Mouse (Mus musculus) hindbrain, embryonic 14.5 days (tissue): Measurements from ENCODE around the gene Itpr3. TPM values are rescaled to one million over a fixed set of nuclear protein-coding genes. Genes with fewer than 3 reads are reported as not detected.

ENCODE experiments used
- ATAC-seq: fragments of 200-750 bp; cut with Nextera tagmentation; 2 replicates; pipeline ENCODE4 v1.8.0; 2017; ENCODE audit warnings: moderate number of reproducible peaks, mild to moderate bottlenecking, moderate TSS enrichment, moderate library complexity; ENCODE audit not compliant: low FRiP score
- DNase-seq: peaks from one replicate; pipeline ENCODE4 v3.0.0-alpha.2; 2015; ENCODE audit warnings: low spot score
- H3K27ac ChIP-seq: fragments of 300-500 bp; sonication (generic); 2 replicates; pipeline ENCODE4 v1.5.1; 2014; ENCODE audit warnings: mild to moderate bottlenecking, moderate library complexity
- H3K27me3 ChIP-seq: fragments of 300-500 bp; sonication (generic); 2 replicates; pipeline ENCODE4 v1.6.1; 2014; ENCODE audit warnings: mild to moderate bottlenecking, low read length, mixed read lengths; ENCODE audit not compliant: control insufficient read depth, insufficient read depth
- H3K36me3 ChIP-seq: fragments of 300-500 bp; sonication (generic); replicated peaks from 2 replicates; pipeline ENCODE4 v1.6.1; 2014; ENCODE audit not compliant: control insufficient read depth, insufficient read depth
- H3K4me1 ChIP-seq: fragments of 300-500 bp; sonication (generic); replicated peaks from 2 replicates; pipeline ENCODE4 v1.6.1; 2014; ENCODE audit warnings: antibody characterized with exemption, low read length, mixed read lengths; ENCODE audit not compliant: control insufficient read depth, insufficient read depth
- H3K4me2 ChIP-seq: fragments of 300-500 bp; sonication (generic); replicated peaks from 2 replicates; pipeline ENCODE4 v1.6.1; 2014; ENCODE audit warnings: mild to moderate bottlenecking, moderate library complexity
- H3K4me3 ChIP-seq: fragments of 300-500 bp; sonication (generic); replicated peaks from 2 replicates; pipeline ENCODE4 v1.5.1; 2014; ENCODE audit warnings: mild to moderate bottlenecking, low read length
- H3K9ac ChIP-seq: fragments of 300-500 bp; sonication (generic); 2 replicates; pipeline ENCODE4 v1.6.1; 2014
- H3K9me3 ChIP-seq: fragments of 300-500 bp; sonication (generic); 2 replicates; pipeline ENCODE4 v1.6.1; 2016; ENCODE audit warnings: low read length; ENCODE audit not compliant: control insufficient read depth
- WGBS: fragments of 180-500 bp; shearing (Covaris S2); extraction: QIAGEN DNeasy Blood & Tissue Kit; methylation state at CpG from one replicate; pipeline ENCODE4 v1.1.7; 2014; 5-methylcytosine and 5-hydroxymethylcytosine counted together
- polyA plus RNA-seq: library from polyadenylated mRNA; unstranded; fragments of >200 nt; fragmentation: Nextera tagmentation; extraction: Ambion mirVana; gene quantifications from 2 replicates; pipeline ENCODE4 v1.2.1, GENCODE M21; 2014

The Itpr3 gene
- polyA plus RNA-seq, 1 experiment from 2014 or later: 1.8 TPM

DNA sequence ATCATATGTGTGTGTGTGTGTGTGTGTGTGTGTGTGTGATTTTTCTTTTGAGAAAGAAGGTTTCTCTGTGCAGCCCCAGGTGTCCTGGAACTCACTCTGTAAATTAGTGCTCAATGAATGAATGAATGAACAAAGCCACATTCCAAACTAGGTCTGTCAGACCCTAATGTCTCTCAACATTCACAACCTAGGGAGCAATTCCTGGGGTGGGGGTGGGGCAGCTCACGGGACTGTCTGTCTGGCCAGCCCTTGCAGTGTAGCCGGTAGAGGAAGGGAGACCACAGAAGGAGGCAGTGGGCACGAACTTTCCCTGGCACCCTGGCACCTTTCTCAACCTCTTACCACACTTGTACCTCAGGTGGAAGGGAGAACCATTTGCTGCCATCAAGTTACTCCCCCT, 77.6 kb downstream of the Itpr3 start:
- ATAC-seq (no peak), DNase-seq (no peak)
- H3K4me2 ChIP-seq: no peak overlapping the region
- H3K36me3 ChIP-seq: no peaks in the 10 kb centered on the region
- no peak overlapping the region for H3K4me3 ChIP-seq
- peaks cover 43% of the 10 kb centered on the region for H3K4me1 ChIP-seq
- 43% methylated on average over 3 of the region's 3 CpGs for WGBS
- no peak overlapping the region for H3K9ac ChIP-seq
- H3K27ac ChIP-seq: no peak overlapping the region
- H3K27me3 ChIP-seq: 0 out of 2 replicates have a peak, but pooled peaks cover 3% of the 10 kb centered on the region
- no peaks in the 10 kb centered on the region for H3K9me3 ChIP-seq

DNA sequence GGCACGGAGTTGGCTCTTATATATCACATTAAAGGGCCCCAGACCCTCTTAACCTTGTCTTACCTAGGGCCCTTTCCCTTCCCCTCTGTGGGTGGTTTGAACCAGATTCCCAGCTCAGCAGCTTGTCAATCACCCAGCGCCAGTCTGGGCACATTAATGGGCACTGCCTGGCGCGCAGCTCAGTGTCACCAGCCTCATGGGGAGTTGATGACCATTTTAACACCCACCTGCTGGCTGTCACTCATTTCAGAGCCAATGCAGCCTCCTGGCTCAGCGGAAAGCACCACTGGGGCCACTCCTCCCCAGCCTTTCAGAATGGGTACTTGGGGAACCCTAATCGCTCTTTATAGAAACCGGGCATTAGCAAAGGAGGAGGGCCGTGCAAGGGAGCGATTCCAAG, 81.3 kb downstream of the Itpr3 start:
- WGBS: 45% methylated on average over 9 of the region's 9 CpGs
- H3K4me3 ChIP-seq: no peak overlapping the region
- DNase-seq (no peak), ATAC-seq (no peak)
- H3K4me1 ChIP-seq: peaks cover 28% of the 10 kb centered on the region
- H3K9ac ChIP-seq: no peak overlapping the region
- H3K9me3 ChIP-seq: no peaks in the 10 kb centered on the region
- H3K27me3 ChIP-seq: 0 out of 2 replicates have a peak, but pooled peaks cover 3% of the 10 kb centered on the region
- H3K27ac ChIP-seq: no peak overlapping the region
- H3K4me2 ChIP-seq: no peak overlapping the region
- no peaks in the 10 kb centered on the region for H3K36me3 ChIP-seq

DNA sequence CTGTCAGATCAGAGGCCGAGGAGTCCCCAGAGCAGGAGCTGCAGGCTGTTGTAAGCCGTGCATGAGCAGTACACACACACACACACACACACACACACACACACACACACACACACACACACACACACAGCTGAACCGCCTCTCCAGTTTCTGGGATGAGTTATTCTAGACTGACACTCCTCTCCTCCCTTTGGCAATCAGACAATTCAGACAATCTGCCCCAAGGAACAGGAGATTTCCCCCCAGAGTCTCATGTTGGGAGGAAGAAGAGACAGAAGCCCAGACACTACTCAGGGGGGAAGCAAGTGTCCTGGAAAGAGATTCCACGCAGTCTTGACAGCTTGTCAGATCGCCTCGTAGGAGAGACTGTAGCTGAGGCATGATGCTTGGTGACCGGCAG, 82.2 kb downstream of the Itpr3 start:
- Histone ChIP-seq H3K9ac (no peak overlapping the region), H3K4me1 (peaks cover 27% of the 10 kb centered on the region), H3K4me2 (no peak overlapping the region), H3K9me3 (no peaks in the 10 kb centered on the region), H3K27me3 (0 out of 2 replicates have a peak, but pooled peaks cover 3% of the 10 kb centered on the region), H3K27ac (peak overlapping the region; percentile 60), H3K4me3 (no peak overlapping the region), H3K36me3 (no peaks in the 10 kb centered on the region)
- ATAC-seq: no peak
- 26% methylated on average over 7 of the region's 7 CpGs for WGBS
- DNase-seq: no peak

DNA sequence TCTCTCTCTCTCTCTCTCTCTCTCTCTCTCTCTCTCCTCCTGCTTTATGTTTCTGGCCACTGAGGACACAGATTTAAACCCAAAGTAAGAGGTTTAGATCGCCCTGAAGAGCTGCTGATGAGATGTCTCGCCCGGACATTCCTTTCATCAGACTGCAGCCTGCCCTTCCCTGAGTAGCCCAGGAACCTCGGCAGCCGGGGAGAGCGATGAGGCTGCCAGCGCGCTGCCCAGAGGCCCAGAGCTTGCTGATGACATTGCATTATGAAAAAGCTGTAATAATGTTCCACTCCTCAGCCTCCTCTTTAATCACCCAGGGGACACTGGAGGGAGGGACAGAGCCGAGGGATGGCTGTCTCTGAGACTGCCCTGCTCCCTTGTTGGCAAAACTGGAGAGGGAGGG, 83.2 kb downstream of the Itpr3 start:
- Histone ChIP-seq H3K36me3 (no peaks in the 10 kb centered on the region), H3K4me2 (no peak overlapping the region), H3K27ac (peak overlapping the region; percentile 60; the same call in 1 of the 2 replicates), H3K9ac (0 out of 2 replicates have a peak overlapping the region, but pooled peaks have one; percentile 5), H3K4me3 (no peak overlapping the region), H3K4me1 (peaks cover 27% of the 10 kb centered on the region), H3K27me3 (no peaks in the 10 kb centered on the region), H3K9me3 (no peaks in the 10 kb centered on the region)
- 29% methylated on average over 9 of the region's 9 CpGs for WGBS
- DNase-seq: no peak
- ATAC-seq: no peak

DNA sequence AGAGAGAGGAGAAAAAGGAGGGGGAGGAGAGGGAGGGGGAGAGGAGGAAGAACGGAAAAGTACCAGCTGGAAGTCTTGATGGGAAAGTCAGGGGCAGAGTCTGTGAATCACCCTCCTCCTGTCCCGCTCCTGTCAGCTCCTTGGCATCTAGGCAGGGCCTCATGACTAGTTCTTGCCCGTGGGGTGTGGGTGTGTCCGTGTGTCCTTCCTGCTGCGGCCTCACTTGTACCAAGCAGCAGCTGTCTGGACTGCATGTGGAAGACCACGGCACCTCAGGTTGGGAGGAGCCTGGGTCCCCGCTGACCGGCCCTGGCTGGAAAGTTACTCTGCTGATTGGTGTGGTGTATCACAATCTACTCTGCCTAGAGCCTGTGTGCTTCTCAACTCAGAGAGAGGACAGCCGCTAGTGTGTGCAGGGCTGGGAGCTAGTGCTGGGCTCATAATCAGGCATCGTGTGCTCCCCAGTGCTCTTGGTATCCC, 84.9 kb downstream of the Itpr3 start:
- no peaks in the 10 kb centered on the region for H3K9me3 ChIP-seq
- no peak overlapping the region for H3K27ac ChIP-seq
- no peak overlapping the region for H3K9ac ChIP-seq
- no peaks in the 10 kb centered on the region for H3K36me3 ChIP-seq
- no peak overlapping the region for H3K4me2 ChIP-seq
- WGBS: 49% methylated on average over 10 of the region's 10 CpGs
- H3K27me3 ChIP-seq: no peaks in the 10 kb centered on the region
- peaks cover 38% of the 10 kb centered on the region for H3K4me1 ChIP-seq
- H3K4me3 ChIP-seq: no peak overlapping the region
- ATAC-seq (no peak), DNase-seq (no peak)

DNA sequence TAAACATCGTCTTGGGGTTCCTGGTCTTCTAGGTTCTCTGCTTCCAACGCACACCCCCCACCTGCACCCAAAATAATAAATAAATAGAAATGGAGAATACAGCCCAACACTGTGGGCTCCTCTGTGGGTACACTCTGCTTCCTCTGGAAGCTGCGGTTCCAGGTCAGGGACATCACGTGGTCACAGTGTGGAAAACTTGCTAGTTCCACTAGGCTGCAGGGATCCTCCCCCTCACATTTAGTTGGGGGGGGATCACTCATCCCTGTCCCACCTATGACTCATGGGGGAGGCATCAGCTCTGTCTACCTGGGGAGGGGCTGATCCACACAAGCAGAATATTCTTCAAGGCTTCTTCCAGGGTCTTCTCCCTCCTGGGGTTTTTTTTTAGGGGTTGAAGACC, 87.0 kb downstream of the Itpr3 start:
- Histone ChIP-seq H3K4me1 (peaks cover 35% of the 10 kb centered on the region), H3K9me3 (no peaks in the 10 kb centered on the region), H3K27ac (no peak overlapping the region), H3K27me3 (no peaks in the 10 kb centered on the region), H3K4me3 (no peak overlapping the region), H3K36me3 (no peaks in the 10 kb centered on the region), H3K9ac (no peak overlapping the region), H3K4me2 (no peak overlapping the region)
- no peak for ATAC-seq
- no peak for DNase-seq
- WGBS: 71% methylated on average over 4 of the region's 4 CpGs

DNA sequence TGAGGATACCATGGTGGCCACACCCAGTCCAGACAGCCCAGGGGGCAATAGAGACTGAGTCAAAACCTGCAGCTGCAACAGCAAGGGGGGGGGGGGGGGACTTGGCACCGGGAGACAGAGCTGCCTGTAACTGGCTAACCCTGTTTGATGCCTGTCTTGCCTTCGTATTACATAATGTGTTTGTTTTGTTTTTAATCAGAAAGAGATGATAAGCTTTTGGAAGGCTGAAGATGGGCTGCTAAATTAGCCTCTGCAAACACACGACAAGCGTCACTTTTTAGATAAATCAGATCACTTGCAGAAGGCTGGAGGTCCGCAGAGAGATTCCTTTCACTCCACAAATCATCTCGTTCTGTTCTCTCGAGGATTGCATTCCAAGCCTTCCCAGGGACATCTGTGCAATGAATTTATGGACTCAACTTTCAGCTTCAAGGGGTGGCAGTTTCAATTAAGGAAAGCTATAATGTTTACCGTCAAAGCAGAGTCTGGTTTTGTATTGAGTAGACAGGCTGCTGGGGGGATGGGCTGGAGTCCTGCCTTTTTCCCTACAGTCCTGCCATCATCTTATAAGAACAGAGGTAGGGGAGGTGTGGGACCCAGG, 89.3 kb downstream of the Itpr3 start:
- H3K27ac ChIP-seq: no peak overlapping the region
- peaks cover 30% of the 10 kb centered on the region for H3K4me1 ChIP-seq
- no peak overlapping the region for H3K4me2 ChIP-seq
- H3K9me3 ChIP-seq: no peaks in the 10 kb centered on the region
- 21% methylated on average over 8 of the region's 8 CpGs for WGBS
- DNase-seq: no peak
- H3K9ac ChIP-seq: no peak overlapping the region
- H3K4me3 ChIP-seq: no peak overlapping the region
- no peaks in the 10 kb centered on the region for H3K27me3 ChIP-seq
- no peak for ATAC-seq
- no peaks in the 10 kb centered on the region for H3K36me3 ChIP-seq

DNA sequence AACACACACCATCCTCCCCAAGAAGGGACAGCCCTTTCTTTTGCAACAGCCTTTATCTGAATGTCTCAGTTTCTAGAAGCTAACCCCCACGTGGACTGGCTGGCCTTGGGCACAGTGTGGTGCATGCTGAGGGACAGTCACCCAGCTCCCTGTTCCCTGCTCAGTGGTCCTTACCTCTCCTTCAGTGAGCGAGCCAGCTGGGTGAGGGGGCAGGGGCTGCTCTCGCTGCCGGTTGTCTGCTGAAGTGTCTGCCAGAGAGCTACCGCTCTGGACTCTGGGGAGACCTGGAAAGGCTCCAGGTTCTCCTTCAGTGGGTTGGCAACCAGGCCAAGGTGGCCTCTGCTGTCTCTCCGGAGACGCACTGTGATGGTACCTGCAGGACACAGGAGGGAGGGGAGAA, 93.8 kb downstream of the Itpr3 start:
- Histone ChIP-seq H3K27me3 (no peaks in the 10 kb centered on the region), H3K4me2 (no peak overlapping the region), H3K27ac (no peak overlapping the region), H3K9ac (no peak overlapping the region), H3K4me1 (peaks cover 29% of the 10 kb centered on the region), H3K9me3 (no peaks in the 10 kb centered on the region), H3K4me3 (no peak overlapping the region), H3K36me3 (no peaks in the 10 kb centered on the region)
- DNase-seq (no peak), ATAC-seq (no peak)
- 53% methylated on average over 7 of the region's 7 CpGs for WGBS

DNA sequence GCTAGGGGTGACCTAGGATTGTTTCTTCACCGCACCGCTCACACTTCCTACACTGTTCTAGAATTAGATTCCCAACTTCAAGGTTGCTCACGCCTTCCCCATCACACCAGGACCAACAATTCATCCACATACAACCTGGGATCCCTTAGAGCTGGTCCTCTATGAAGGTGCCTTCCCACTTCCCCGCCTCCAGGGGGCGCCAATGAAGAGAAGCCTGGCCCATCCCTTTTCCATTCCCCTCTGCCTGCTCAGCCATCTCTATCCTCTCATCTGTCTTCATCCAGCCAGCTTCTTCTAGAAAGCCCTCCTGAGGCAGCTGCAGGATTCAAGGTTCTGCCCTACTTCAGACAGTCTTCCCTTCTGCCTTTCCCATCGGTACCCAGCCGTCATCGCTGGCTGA, 94.3 kb downstream of the Itpr3 start:
- Histone ChIP-seq H3K9me3 (no peaks in the 10 kb centered on the region), H3K27ac (no peak overlapping the region), H3K9ac (no peak overlapping the region), H3K36me3 (no peaks in the 10 kb centered on the region), H3K4me1 (peaks cover 24% of the 10 kb centered on the region), H3K4me3 (no peak overlapping the region), H3K4me2 (no peak overlapping the region), H3K27me3 (no peaks in the 10 kb centered on the region)
- WGBS: 68% methylated on average over 8 of the region's 8 CpGs
- DNase-seq (no peak), ATAC-seq (no peak)
